Mouse (Mus musculus): ENCODE data around the gene Mpig6b. TPM values are rescaled to one million over a fixed set of nuclear protein-coding genes. Genes with fewer than 3 reads are reported as not detected.

The Mpig6b gene
- total RNA-seq, 4 experiments from 2014 or later: not detected

DNA sequence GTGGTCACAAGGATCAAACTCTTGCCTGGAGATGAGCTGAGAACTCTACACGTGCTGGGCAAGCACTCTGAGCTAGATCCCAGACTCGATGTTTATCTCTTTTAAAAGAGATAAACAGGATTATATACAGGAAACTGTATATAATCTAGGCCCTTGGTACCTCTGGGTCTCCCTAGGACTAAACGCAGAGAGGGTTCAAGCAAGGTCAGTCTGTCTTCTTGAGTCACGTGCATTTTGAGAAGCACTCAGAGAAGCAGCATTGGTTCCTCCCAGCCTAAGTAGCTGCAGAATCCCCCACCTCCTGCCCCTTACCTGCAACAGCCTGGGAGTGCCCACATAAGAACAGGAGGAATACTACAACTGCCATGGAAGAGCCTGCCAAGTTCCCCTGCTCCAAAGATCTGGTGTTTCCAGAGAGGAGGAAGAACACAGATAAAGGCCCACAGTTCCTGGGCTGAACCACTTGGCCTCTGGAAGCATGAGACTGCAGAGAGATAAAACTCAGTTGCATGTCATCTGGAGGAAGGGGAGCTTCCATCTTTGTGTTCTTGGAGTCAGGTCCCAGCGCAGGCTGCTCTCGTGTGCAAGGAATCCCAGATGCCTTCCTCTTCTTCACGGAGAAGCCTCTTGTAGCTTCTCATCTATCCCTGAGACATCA is 19.4 kb upstream of the Mpig6b start, which contains the start of gene Ly6g6f:
TSS of gene Ly6g6f (minus strand) at position 403 of the 658 bp plus-strand sequence.
- no peak for DNase-seq

GRCm38 (mm10) chr17:35083929-35084497 is 18.0 kb upstream of the Mpig6b start:
- DNase-seq: no peak

DNA sequence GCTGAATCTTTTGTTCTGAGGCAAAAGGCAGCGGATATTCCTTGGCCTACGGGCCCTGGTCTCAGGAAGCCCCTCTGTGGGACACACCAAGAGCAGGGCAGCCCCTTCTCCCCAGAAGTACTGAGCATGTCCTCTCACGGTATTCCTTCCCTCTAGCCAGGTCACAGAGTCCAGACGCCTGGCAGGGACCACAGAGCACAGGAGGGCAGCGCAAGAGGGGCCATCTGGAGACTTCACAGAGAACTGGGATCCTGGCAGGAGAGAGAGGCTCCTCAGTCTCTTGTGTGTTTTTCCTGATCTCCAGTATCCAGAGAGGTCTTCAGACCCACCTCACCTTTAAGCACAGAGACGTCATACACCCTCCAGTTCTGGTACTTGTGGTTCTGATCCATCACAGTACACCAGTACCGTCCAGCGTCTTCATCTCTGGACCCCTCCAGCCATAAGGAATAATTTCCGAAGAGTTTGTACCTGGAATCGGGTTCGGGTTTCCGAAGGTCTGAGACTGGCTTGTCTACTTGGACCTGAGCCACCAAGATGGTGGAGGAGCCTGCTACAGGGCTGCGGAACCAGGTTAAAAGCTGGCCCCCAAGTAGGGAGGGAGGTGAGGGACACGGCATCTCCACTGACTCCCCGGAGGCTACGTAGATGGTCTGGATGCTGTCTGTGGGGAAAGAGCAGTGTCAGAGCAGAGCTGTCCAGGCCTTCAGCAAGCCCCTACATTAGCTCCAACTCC is 17.0 kb upstream of the Mpig6b start:
- DNase-seq: no peak

DNA sequence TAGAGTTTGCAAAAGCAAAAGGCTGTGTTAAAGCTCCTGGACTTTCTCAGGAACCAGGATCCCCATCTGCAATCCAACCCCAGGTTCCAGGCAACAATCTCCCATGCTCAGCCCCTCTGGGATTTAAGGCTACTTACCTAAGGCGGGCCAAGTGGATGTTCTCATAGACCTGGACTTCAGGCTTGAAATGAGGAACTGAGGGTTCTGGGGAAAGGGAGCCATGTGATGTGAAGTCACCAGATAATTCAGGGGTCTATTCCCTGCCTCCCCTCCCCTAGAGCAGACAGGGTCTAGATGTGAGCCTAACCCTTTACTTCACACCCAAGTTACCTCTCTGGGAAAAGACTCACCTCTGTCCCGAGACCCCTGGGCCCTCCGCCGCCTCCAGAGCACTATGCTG is 14.7 kb upstream of the Mpig6b start:
- no peak for DNase-seq

DNA sequence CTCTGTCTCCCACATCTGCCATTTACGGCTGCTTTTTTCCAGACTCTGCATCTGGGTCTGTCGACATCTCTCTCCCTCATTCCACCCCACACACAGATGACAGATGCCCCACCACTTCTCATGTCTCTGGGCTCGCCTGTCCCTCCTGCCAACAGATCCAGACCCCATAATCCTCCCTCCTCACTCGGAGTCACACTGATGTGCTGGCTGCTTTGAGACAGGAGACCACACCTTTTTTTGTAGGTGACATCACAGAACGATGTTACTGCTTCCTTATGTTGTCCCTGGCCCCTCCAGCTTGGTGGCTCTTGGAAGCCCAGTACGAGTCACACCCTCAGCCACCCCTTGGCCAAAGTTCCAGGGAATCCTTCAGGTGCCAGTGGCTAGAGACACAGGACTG is 14.3 kb upstream of the Mpig6b start:
- DNase-seq: no peak

GRCm38 (mm10) chr17:35079778-35080177 is 13.8 kb upstream of the Mpig6b start:
- no peak for DNase-seq

DNA sequence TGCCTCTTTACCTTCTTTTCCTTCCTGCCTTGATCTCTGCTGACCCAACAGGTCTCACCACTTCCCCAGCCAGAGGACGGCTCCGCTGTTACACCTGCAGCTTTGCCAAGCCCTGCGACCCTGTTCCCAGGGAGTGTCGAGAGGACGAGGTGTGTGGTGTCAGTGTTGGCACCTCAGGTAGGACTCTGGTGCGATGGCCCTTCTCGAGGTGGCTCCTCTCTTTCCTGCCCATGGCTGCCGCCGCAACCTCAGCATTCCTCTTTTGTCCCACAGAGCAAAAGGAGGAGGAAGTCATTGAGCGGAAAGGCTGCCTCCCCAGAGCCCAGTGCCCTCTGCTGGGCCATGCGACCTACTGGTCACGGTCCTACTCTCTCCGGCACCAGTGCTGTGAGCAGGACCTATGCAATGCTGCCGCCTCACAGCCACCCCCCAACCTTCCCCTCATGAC is 11.8 kb upstream of the Mpig6b start, which contains the start of gene Ly6g6d:
TSS of gene Ly6g6d (minus strand) at position 280 of the 448 bp plus-strand sequence.
- no peak for DNase-seq

DNA sequence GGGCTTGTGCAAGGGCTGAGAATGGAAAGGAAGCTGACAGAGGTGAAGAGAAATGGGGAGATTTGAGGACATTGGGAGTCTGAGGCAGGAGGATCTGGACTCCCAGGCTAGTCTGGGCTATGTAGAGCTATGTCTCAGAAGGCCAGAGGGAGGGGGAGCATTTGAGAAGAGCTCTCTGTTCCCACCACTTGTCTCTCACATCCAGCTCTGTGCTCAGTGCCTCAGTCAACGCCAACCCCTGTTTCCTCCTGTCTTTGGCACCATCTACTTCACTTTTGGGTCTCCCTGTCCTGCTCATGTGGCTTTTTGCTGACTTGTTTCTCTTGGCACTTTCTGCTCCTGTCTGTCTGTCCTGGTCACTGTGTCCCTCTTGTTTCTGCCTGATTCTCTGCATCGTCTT is 11.3 kb upstream of the Mpig6b start:
- DNase-seq: no peak

DNA sequence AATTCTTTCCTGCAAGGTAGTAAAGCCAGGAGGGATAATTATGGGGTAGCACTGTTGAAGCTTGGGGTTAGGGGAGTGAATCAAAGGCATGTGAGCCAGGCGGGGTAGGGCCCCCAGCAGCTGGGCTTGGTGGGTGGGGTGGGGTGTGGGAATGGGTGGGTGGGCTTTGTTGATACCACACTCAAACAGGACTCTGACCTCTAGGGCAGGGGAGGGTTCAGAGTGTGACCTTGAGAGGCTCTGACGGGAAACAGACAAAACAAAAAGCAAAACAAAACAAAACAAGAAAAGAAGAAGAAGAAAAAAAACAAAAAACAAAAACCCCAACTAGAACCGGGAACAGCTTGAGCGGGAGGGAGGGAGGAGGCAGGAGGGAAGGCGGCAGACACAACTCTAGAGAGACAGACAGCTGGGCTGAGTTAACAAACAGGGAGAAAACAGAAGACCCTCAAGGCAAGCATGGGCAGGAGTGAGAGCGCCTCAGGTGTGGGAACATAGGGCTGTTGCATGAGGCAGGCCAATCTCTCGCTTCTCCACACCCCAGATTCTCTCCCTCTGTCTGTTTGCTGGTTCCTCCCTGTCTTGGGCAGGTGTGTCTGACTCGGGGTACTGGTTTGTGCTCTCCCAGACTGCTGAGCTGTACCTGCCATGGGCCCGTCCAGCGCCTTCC is 10.7 kb upstream of the Mpig6b start, which contains the start of gene Ly6g6e:
TSS of gene Ly6g6e (plus strand) at position 396 of the 670 bp plus-strand sequence.
- DNase-seq: no peak

- no peak for DNase-seq
Observed at GRCm38 (mm10) chr17:35074097-35074496, 8.1 kb upstream of the Mpig6b start.

DNA sequence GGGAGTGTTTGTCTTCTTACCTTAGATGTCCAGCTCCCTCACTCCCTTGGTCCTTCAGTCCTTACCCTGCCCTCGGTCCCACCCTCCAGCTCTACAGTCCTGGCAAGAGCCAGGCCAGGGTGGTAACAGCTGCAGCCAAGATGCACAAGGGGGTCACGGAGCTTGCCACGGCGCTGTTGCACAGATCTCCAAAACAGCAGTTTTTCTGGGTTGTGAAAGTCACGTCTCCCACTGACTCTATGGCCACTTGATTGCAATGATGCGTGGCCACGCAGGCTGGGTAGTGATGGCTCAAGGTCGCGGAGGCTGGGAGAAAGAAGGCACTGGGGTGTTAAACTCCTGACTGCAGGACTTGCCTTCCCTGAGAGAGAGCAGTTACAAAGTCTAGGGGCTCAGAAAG is 5.5 kb upstream of the Mpig6b start:
- no peak for DNase-seq

GRCm38 (mm10) chr17:35070556-35071229 is 4.7 kb upstream of the Mpig6b start:
- no peak for DNase-seq

- no peak for DNase-seq
Observed at GRCm38 (mm10) chr17:35068213-35068914, 2.4 kb upstream of the Mpig6b start.

- no peak for DNase-seq
Observed at GRCm38 (mm10) chr17:35064951-35065947, 735 bp downstream of the Mpig6b start, which contains the start of gene Ly6g6c. Gene Ly6g6c (plus strand): TSS chr17:35065388.

DNA sequence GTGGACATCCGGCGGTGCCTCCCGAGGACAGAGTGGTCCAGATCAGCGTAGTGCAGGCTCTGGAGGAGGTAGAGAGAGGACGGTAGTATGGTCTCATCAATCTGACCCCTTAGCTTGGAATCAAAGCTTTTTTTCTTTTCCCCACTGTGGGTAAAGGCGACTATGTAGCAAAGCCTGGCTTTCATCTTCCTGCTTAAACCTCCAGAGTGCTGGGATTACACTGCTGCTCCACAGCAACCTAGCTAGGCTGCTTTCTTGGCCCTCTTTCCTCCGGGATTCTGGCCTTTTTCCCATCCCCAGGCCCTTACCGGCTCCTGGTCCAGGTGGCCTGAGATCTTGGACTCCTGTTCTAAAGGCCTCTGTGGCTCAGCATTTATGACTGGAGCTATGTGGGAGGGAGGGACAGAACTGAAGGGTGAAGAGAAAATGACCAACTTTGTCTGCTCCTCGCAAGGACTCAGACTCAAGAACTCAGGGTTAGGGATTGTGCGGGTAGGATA is 1.6 kb downstream of the Mpig6b start:
- no peak for DNase-seq

GRCm38 (mm10) chr17:35063466-35063865 is 2.5 kb downstream of the Mpig6b start:
- DNase-seq: no peak

DNA sequence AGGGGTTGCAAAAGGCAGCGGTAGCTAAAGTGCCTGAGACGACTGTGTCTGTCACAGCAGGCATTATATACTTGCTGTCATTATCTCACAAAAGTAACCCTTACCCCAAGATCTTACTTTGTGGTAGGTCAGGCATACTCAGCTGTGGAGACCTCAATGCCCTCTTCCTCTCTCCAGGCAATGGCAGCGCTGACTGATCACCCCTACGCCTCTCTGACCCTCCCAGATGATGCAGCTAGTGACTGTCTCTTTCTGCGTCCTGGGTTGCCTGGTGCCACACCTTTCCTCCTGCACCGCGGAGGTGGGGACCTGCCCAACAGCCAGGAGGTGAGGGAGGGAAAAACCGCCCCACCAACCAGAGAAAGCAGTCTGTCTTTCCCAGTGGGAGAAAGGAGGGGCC is 4.7 kb downstream of the Mpig6b start:
- DNase-seq: no peak

- DNase-seq: no peak
Observed at GRCm38 (mm10) chr17:35060737-35061297, 5.2 kb downstream of the Mpig6b start.

GRCm38 (mm10) chr17:35060071-35060470 is 5.9 kb downstream of the Mpig6b start:
- DNase-seq: no peak
